14 mouse cellular contexts compared by ENCODE assay signal in the genomic region with DNA sequence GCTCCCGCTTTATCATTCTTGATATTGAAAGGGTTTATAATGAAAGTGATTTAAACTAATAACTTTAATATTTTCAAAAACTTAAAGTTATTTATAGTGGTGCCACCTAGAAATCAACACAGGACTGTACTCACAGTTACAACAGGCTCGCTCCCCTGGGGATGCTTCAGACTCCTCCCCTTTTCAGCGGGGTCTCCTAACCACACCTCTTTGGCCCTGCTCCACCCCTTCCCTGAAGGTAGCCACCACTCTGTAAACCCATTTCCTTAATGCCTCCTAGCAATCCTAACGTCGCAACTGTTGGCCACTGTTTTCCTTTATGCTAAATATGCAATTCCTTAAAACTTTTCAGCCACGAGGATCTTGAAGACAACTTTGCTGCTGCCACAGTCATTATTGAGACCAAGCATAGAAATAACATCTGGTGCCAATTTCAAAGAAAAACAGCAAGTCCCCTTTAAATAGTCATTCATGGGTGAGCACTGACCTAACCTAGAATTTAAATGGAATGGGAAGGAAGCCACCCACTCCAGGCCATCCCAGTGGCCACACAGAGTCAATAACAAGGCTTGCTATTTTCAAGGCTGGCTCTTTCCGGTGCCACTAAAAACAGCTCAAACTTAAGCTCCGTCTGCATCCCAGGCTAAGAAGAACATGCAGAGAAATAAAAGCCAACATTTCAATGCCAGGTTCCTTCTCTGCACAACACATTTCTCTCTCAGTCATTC.
DNase-seq lines count a peak whose midpoint lies in the region; ATAC-seq and TF ChIP-seq lines count a peak whose summit lies in the region.
"Had no signal": no experiment of that assay in that cellular context is flagged by ENCODE, and none has a peak within 500 bp of the region (broad histone marks: within the 10 kb centered on the region; RNA-seq: fewer than 3 reads in every experiment).

No protein-coding gene starts in this region.

- 61% methylated on average over 8 of the region's 8 CpGs for WGBS in heart, postnatal 0 days

- H3K27me3 ChIP-seq in heart, postnatal 0 days (ENCODE audit: control insufficient read depth, insufficient read depth, low read length) = no peaks in the 10 kb centered on the region
- H3K27me3 ChIP-seq: hindbrain, embryonic 12.5 days had no signal

- ATAC-seq in heart, postnatal 0 days (ENCODE audit: insufficient read depth, low read depth) = no peak
- ATAC-seq: forebrain, embryonic 16.5 days had no signal

- DNase-seq in cerebellum, postnatal 10 days = peak; percentile 26 to 33
- DNase-seq in cerebellum, adult 8-10 months = no peak
- peak; percentile 42 to 62 for DNase-seq in kidney, postnatal 25 days
- DNase-seq in kidney, adult 18-20 months = no peak
- peak; percentile 19 for DNase-seq in embryo, embryonic 10 days (ENCODE audit: low spot score)
- no peak for DNase-seq in heart, postnatal 0 days (ENCODE audit: low spot score)
- DNase-seq in testis, postnatal 14 days (ENCODE audit: low spot score) = no peak
- no peak for DNase-seq in layer of hippocampus, adult 8-10 months (ENCODE audit: low spot score in 2 of 2)
- DNase-seq: retina, postnatal 1 day; thymus, postnatal 4 days had no signal

- no peak overlapping the region for H3K4me2 ChIP-seq in heart, postnatal 0 days (ENCODE audit: low read depth, low read length)
- H3K4me2 ChIP-seq: hindbrain, embryonic 12.5 days had no signal

- no peak for TF ChIP-seq CTCF in heart, postnatal 0 days (IDR thresholded peaks at IDR 0.05; ENCODE audit: low read depth)

- no peak overlapping the region for H3K9ac ChIP-seq in heart, postnatal 0 days (replicated peaks; ENCODE audit: low read depth, low read length)
- H3K9ac ChIP-seq: hindbrain, embryonic 12.5 days; liver, embryonic 14.5 days had no signal

- no peaks in the 10 kb centered on the region for H3K9me3 ChIP-seq in heart, postnatal 0 days (replicated peaks; ENCODE audit: control insufficient read depth, low read length)
- H3K9me3 ChIP-seq: hindbrain, embryonic 12.5 days had no signal

- no peak for TF ChIP-seq EP300 in heart, postnatal 0 days (IDR thresholded peaks at IDR 0.05; ENCODE audit: low read depth)

- peak overlapping the region; percentile 39 for H3K27ac ChIP-seq in heart, postnatal 0 days (ENCODE audit: low read depth)
- H3K27ac ChIP-seq: hindbrain, embryonic 12.5 days; liver, embryonic 14.5 days had no signal

- H3K36me3 ChIP-seq in heart, postnatal 0 days (replicated peaks; ENCODE audit: control insufficient read depth, insufficient read depth, low read length) = no peaks in the 10 kb centered on the region
- H3K36me3 ChIP-seq: hindbrain, embryonic 12.5 days had no signal

- H3K4me3 ChIP-seq in heart, postnatal 0 days (ENCODE audit: low read depth, low read length) = no peak overlapping the region
- H3K4me3 ChIP-seq: hindbrain, embryonic 12.5 days; myocyte had no signal

- peaks cover 28% of the 10 kb centered on the region for H3K4me1 ChIP-seq in heart, postnatal 0 days (ENCODE audit: control insufficient read depth, insufficient read depth)

Comparison
In these comparisons a context has a peak if more than half of its experiments do, and no peak if none do; other contexts are left out.
1. DNase-seq: peak in cerebellum, postnatal 10 days (2 of 2), kidney, postnatal 25 days (2 of 2) and embryo, embryonic 10 days (single experiment); none in cerebellum, adult 8-10 months (single experiment), kidney, adult 18-20 months (single experiment), heart, postnatal 0 days (single experiment), testis, postnatal 14 days (single experiment) and layer of hippocampus, adult 8-10 months (0 of 2).